Mouse (Mus musculus) small intestine, adult 2 months (tissue): ENCODE results near the gene Ddah1.

Experiments used
- CTCF ChIP-seq: fragments of 200-500 bp; IDR thresholded peaks from 2 replicates; pipeline ENCODE4 v1.5.1; 2012; ENCODE audit warnings: low read depth, mild to moderate bottlenecking, control low read depth, inconsistent platforms, low read length, moderate library complexity, mixed read lengths; ENCODE audit not compliant: insufficient replicate concordance, insufficient read length; ENCODE audit errors: extremely low read depth
- POLR2A ChIP-seq: fragments of 200-500 bp; IDR thresholded peaks from 2 replicates; pipeline ENCODE4 v1.6.1; 2012; ENCODE audit warnings: low read depth, mild to moderate bottlenecking, control low read depth, inconsistent platforms, low read length, moderate library complexity

- TF ChIP-seq CTCF (no peak), POLR2A (no peak)
Observed at GRCm38 (mm10) chr3:145922019-145922854, 163.8 kb downstream of the Ddah1 start, which contains the start of gene Bcl10.
